Mouse (Mus musculus) heart, adult 9 months (tissue): ENCODE data around the gene Prrt3.
A peak's percentile ranks its signal among the peaks of the same experiment; 100 is the strongest.

Experiments
- DNase-seq, 2 experiments: peaks; one replicate each; pipeline ENCODE4 v3.0.0; 2022; ENCODE audit warnings: low spot score in 2 of 2

Gene Prrt3

DNA sequence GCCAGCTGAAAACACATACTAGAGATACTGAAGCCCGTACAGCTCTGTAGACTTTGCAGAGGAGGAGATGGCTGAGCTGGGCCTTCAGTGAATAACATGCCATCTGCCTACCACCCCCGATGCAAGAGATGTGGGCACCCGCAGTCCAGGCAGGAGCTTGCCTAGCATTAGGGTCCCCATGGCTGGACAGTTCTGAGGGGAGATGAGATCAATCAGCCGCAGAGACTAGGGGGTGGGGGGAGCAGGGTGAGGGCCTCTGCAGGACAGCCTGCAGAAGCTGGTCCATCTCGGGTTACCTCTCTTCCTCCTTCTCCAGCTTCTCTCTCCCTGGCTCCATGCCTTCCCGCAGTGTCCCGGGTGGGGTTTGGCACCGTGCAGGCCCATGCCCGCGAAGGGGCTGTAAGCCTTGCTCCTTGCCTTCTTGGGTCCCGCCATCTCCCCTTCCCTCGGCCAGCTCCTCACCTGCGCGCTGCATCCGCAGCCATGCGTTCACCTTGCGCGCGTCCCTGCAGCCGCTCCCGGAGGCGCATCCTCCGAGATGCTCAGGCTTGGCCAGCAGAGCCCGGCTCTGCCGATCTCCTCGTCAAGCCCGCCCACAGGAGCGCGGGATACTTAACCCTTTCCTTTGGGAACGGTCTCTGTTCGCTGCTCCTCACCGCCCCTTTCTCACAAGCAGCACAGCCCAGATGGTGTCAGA is at the start of gene Prrt3:
Gene Prrt3 (minus strand): TSS at position 544 of the 697 bp plus-strand sequence.
- DNase-seq: no peak

DNA sequence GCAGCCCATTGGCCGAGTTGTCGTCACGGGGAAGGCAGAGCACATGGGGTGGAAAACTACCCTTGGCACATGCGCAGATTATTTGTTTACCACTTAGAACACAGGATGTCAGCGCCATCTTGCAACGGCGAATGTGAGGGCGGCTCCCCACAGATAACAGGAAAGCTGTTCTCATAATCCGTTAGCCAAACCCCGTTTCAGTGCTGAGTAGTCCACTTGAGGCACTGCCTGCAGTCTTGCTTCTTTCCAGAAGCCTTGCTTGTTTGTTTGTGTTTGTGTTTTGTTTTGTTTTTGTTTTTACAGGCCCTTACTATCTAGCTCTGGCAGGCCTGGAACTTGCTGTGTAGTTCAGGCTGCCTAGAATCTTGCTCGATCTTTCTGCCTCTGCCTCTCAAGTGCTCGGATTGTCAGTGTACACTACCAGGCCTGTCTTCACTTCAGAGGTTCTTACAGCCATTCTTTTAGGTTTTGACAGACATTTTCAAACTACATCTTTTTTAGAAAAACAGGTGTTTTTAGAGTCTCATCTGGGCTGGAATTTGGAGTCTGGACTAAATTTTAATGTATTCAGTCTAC is 42.3 kb upstream of the Prrt3 start:
- DNase-seq: no peak

DNA sequence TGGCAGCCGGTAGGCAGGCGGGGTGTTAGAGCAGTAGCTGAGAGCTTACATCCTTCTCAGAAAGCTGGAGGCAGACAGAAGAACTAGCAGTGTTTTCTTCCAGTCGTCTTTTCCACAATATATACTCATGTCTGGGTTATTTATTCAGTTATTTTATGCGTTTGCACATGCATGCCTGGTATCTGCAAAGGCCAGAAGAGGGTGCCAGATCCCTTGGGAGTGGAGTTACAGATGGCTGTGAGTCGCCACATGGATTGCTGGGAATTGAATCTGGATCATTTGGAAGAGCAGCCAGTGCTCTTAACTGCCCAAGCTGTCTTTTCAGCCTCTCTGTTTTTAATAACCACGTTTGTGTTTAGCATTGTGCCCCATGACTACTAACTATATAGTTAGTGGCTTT is 39.9 kb upstream of the Prrt3 start:
- DNase-seq: no peak

DNA sequence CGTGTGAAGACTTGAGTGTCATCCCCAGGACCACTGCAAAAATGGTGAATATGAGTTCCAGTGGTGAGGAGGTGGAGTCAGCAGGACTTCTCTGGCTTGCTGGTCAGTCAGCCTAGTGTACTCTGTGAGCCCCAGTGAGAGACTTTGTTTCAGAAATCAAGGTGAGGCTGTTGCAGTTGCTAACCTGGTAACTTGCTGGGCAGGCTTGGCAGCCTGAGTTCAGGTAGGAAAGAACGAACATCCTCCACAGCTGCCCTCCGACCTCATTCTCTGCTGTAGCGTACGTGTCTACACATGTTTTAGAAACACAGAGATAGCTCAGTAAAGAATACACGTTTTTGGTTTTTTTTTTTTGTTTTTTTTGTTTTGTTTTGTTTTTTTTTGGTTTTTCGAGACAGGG is 33.2 kb upstream of the Prrt3 start:
- DNase-seq: no peak

DNA sequence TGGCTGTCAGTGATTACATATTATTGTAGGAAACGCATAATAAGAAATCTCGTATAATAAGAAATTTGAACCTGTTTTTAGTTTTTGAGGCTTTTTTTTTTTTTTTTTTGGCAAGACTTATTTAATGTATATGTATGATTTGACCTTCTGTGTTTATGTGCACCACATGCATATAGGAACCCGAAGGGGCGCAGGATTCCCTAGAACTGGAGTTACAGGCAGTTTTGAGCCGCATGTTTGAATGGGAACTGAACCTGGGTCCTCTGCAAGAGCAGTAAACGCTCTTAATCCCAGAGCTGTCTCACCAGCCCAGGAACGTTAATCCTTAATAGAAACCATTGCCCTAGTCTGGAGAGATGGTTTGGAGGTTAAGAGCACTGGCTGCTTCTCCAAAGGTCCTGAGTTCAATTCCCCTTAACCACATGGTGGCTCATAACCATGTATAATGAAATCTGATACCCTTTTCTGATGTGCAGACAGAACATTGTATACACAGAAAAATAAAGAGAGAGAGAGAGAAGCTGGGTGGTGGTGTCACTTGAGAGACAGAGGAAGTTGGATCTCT is 30.2 kb upstream of the Prrt3 start:
- no peak for DNase-seq

GRCm38 (mm10) chr6:113530932-113531839 is 29.5 kb upstream of the Prrt3 start, which contains the start of the genes Emc3 and Fancd2:
Gene Emc3 (minus strand): TSS chr6:113531652.
Gene Fancd2 (plus strand): TSS chr6:113531682.
- peak; percentile 75 to 87 for DNase-seq

DNA sequence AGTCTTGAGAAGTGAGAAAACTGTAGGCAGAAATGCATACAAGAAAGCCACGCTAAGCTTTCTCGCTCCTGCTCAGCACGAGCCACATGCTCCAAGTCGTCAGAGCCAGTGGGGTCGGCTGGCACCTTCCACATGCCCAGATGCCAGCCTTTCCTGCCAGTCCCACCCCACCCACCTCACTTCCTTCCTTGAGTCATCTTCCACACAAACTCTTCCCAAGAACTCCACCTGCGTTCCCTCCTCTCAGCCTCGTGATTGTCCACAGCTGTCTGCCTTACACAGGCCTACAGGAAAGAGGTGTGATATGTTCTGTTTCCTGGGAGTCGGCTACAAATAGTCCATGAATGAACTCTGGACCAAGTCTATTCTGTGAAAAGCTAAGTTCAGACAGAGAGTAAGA is 21.7 kb upstream of the Prrt3 start:
- DNase-seq: no peak

DNA sequence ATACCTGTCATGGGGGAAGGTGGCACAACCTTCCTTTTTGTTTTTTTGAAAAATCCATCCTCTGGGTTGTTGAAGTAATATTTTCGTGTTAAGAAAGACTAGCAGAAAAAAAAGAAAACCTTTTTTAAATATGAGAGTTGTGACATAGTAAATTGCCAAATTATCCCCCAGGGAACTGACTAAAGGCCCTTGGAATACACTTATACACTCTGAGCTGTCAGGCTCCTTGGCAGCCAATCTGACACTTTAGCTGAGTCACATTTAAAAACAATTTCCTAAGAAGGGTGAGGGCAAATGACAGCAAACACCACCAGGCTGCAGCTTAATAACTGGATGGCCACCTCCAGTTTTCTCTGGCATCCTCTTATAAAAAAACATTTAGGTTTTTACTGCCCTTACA is 20.6 kb upstream of the Prrt3 start:
- DNase-seq: no peak

DNA sequence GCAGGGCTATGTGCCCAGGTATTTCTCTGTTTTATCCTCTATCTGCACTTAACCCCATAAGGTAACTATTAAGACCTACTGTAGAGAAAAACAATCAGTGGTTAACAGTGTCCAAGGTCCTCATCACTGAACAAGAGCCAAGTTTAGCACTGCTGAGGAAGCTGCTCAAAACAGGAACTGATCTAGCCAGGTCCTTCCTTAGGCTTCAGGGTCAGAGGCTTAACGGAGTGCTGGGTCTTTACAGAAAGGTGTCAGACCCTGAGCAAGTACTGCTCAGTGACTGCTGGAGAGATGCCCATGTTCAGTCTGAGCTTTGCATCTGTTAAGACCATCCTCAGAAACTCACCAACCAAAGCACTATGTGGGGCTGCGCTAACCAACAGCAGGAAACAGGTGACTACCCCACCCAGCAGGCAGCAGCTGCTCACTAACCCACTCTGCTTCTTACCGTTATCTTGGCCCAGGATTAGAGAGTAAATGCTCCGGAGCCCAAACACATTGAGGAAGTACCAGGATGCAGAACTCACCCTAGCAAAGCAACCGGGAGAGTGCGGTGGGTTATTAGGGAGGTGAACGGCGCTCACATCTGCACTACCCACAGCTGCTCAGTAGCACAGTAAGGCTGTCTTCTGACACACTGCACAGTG is 15.8 kb upstream of the Prrt3 start:
- DNase-seq: no peak

- DNase-seq: no peak
These were observed 12.9 kb upstream of the Prrt3 start for GRCm38 (mm10) chr6:113514600-113514999.

- no peak for DNase-seq
These were observed 12.2 kb upstream of the Prrt3 start for GRCm38 (mm10) chr6:113513944-113514343.

- DNase-seq: no peak
These were observed 7.2 kb upstream of the Prrt3 start for GRCm38 (mm10) chr6:113508947-113509280.

DNA sequence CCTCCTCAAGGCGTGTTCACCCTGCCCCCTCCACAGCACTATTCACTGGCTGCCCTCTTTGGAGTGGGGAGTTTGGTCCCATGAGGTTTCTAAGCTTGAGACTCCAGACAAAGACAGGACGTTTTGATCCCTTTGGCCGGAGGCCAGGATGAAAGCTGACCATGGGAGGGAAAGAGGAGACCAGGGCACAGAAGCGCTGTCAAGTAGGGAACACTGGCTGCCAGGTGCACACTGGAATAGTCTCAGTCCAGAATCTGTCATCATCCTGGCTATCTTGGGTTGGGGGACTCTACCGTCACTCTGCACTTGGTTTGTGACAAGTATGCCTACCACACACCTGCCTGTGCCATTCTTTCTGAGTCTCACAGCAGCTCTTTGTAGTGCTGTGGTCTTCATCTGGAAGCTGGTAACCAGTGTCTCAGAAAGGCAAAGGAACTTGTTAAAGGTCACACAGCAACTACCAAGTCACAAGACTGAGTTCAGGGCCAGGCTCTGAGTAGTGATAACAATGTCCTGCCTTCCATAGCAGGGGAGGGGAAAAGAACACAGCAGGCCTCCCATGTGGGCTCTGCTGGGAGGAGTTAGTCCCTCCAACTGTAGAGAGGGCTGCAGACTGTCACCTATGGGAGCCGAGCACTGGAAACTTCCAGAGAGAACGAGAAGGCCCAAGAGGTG is 6.7 kb upstream of the Prrt3 start:
- no peak for DNase-seq

- no peak for DNase-seq
These were observed 5.4 kb upstream of the Prrt3 start for GRCm38 (mm10) chr6:113507130-113507529.

GRCm38 (mm10) chr6:113505689-113506088 is 4.0 kb upstream of the Prrt3 start:
- DNase-seq: no peak

DNA sequence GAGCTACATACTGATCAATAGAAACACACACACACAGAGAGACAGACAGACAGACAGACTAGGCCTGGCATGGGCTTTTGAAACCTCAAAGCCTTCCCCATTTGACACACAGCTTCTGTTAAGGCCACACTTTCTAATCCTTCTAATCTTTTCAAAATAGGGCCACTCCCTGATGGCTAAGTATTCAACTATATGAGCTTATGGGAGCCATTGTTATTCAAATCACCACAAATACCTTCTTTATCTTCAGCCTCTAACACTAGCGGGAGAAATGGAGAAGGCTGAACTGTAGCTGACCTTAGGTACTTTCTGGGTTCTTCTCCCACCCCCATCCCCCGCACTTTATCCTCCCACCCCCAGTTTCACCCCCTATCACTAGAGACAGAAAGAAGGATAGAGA is 1.1 kb upstream of the Prrt3 start:
- no peak for DNase-seq

DNA sequence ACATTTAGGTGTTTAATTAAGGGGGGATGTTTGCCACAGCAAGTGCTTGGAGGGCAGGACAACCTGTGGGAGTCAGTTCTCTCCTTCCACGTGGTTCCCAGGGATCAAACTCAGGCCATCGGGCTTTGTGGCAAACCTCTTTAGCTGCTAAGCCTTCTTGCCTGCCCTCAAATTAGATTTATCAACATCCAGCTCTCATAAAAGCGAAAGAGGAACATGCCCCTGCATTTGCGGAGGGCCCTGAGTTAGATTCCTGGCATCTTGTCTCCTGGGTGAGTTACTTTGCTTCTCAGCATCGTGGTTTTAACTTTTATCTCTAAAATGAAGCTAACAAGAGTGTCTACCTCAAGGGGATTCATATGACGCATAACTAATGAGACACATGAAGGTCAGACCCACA is 2.4 kb downstream of the Prrt3 start:
- DNase-seq: no peak

DNA sequence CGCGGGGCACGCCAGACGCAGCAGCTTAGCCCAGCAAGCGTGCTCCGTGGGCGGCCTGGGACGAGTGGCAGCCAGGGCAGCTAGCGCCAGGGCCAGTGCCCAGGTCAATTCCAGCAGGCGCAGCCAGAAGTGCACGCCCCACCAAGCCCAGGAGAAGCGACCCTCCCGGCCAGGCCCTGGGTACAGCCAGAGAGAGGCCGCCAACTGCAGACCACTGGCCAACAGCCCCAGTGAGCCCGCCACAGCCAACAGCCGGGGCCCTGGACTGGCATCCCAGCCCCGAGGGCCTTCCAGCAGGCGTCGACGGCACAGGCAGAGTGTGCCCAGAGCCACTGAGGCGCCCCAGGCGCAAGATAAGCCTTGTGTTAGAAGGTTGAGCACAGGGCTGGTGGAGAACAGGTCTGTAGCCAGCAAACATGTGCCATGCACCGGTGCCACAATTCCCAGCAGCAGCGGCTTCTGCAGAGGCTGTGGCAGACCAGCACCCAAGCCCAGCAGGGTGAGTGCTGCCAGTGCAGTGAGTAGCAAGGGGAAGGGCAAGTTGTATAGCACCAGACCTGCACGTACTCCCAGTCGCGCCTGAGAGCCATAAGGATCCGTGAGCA is 6.6 kb downstream of the Prrt3 start:
- DNase-seq: no peak

GRCm38 (mm10) chr6:113494258-113494788 is 7.4 kb downstream of the Prrt3 start:
- DNase-seq: peak; percentile 69 to 75

GRCm38 (mm10) chr6:113492101-113492864 is 9.4 kb downstream of the Prrt3 start:
- no peak for DNase-seq
